ENCODE assay signal across 12 mouse cellular contexts in genomic region chr5:100007040-100007375, GRCm38 (mm10). TPM values are rescaled to one million over a fixed set of nuclear protein-coding genes. Genes with fewer than 3 reads are reported as not detected.
DNase-seq lines count a peak whose midpoint lies in the region; ATAC-seq and TF ChIP-seq lines count a peak whose summit lies in the region.
"Had no signal": no experiment of that assay in that cellular context is flagged by ENCODE, and none has a peak within 500 bp of the region (broad histone marks: within the 10 kb centered on the region; RNA-seq: fewer than 3 reads in every experiment).

No protein-coding gene starts in this region.

- H3K27ac ChIP-seq in liver, embryonic 14.5 days, result no peak overlapping the region
- no peak overlapping the region for H3K27ac ChIP-seq in liver, embryonic 11.5 days (ENCODE audit: low read depth, low read length)
- H3K27ac ChIP-seq in forebrain, embryonic 14.5 days (ENCODE audit: low read depth, low read length), result no peak overlapping the region
- H3K27ac ChIP-seq: embryonic facial prominence, embryonic 12.5 days had no signal

- ATAC-seq in liver, embryonic 14.5 days (ENCODE audit: insufficient read depth), result no peak
- no peak for ATAC-seq in liver, embryonic 11.5 days (replicated peaks; ENCODE audit: low FRiP score)
- ATAC-seq in forebrain, embryonic 14.5 days, result no peak

- DNase-seq in liver, embryonic 14.5 days (ENCODE audit: low read depth in 3 of 3, low spot score in 3 of 3), result no peak
- DNase-seq in liver, embryonic 11.5 days (ENCODE audit: low spot score), result no peak
- DNase-seq in c-Kit-negative CD71-positive TER-119-positive erythroid progenitor cells, embryonic 14.5 days (ENCODE audit: low read depth, low spot score), result peak; percentile 17
- DNase-seq in retina, postnatal 1 day, result peak; percentile 55
- no peak for DNase-seq in ovary, postnatal 14 days (ENCODE audit: low spot score)
- DNase-seq in forebrain, embryonic 14.5 days (ENCODE audit: low spot score), result no peak
- DNase-seq: adrenal gland, postnatal 25 days; heart, postnatal 36 days; layer of hippocampus, adult 9-11 months; lung, postnatal 14 days had no signal

- TF ChIP-seq CTCF in liver, embryonic 14.5 days (IDR thresholded peaks at IDR 0.05; ENCODE audit: low read depth), result peak; percentile 61
- peak; percentile 72 for TF ChIP-seq CTCF in E14TG2a.4 (conservative IDR thresholded peaks at IDR 0.05; ENCODE audit: low read length)

- H3K4me3 ChIP-seq in liver, embryonic 14.5 days (ENCODE audit: insufficient read depth in 1 of 2, low read depth in 2 of 2, low read length in 2 of 2), result no peak overlapping the region
- no peak overlapping the region for H3K4me3 ChIP-seq in liver, embryonic 11.5 days (ENCODE audit: low read depth, low read length)
- H3K4me3 ChIP-seq in E14TG2a.4 (replicated peaks; ENCODE audit: low read length), result no peak overlapping the region
- H3K4me3 ChIP-seq in forebrain, embryonic 14.5 days (ENCODE audit: low read depth, low read length), result no peak overlapping the region
- H3K4me3 ChIP-seq: embryonic facial prominence, embryonic 12.5 days had no signal

- peaks cover 17 to 24% of the 10 kb centered on the region in 2 experiments for H3K4me1 ChIP-seq in liver, embryonic 14.5 days (replicated peaks; ENCODE audit: control insufficient read depth in 2 of 2, insufficient read depth in 2 of 2, low read length in 1 of 2)
- peaks cover 10% of the 10 kb centered on the region for H3K4me1 ChIP-seq in liver, embryonic 11.5 days (replicated peaks; ENCODE audit: control insufficient read depth, insufficient read depth, low read length)
- H3K4me1 ChIP-seq in E14TG2a.4 (replicated peaks; ENCODE audit: low read depth, low read length), result peaks cover 4% of the 10 kb centered on the region
- no peaks in the 10 kb centered on the region for H3K4me1 ChIP-seq in forebrain, embryonic 14.5 days (ENCODE audit: control insufficient read depth, insufficient read depth, low read length)
- H3K4me1 ChIP-seq: embryonic facial prominence, embryonic 12.5 days had no signal

- no peaks in the 10 kb centered on the region for H3K27me3 ChIP-seq in liver, embryonic 14.5 days (ENCODE audit: control insufficient read depth, insufficient read depth, low read length)
- H3K27me3 ChIP-seq in liver, embryonic 11.5 days (replicated peaks; ENCODE audit: control insufficient read depth, insufficient read depth, low read length), result no peaks in the 10 kb centered on the region
- no peaks in the 10 kb centered on the region for H3K27me3 ChIP-seq in E14TG2a.4 (ENCODE audit: insufficient read depth, low read length)
- no peaks in the 10 kb centered on the region for H3K27me3 ChIP-seq in forebrain, embryonic 14.5 days (replicated peaks; ENCODE audit: control insufficient read depth, insufficient read depth, low read length)
- H3K27me3 ChIP-seq: embryonic facial prominence, embryonic 12.5 days had no signal

- H3K4me2 ChIP-seq in liver, embryonic 14.5 days (ENCODE audit: low read depth), result no peak overlapping the region
- no peak overlapping the region for H3K4me2 ChIP-seq in liver, embryonic 11.5 days
- no peak overlapping the region for H3K4me2 ChIP-seq in forebrain, embryonic 14.5 days (ENCODE audit: low read length)
- H3K4me2 ChIP-seq: embryonic facial prominence, embryonic 12.5 days had no signal

- no peak for TF ChIP-seq EP300 in liver, embryonic 14.5 days (IDR thresholded peaks at IDR 0.05; ENCODE audit: low read depth)

- no peak overlapping the region for H3K9ac ChIP-seq in liver, embryonic 14.5 days (replicated peaks)
- no peak overlapping the region for H3K9ac ChIP-seq in liver, embryonic 11.5 days (ENCODE audit: low read depth, low read length)
- H3K9ac ChIP-seq in forebrain, embryonic 14.5 days (ENCODE audit: low read length), result no peak overlapping the region
- H3K9ac ChIP-seq: embryonic facial prominence, embryonic 12.5 days had no signal

- H3K9me3 ChIP-seq in liver, embryonic 14.5 days (ENCODE audit: control insufficient read depth, low read length), result no peaks in the 10 kb centered on the region
- no peaks in the 10 kb centered on the region for H3K9me3 ChIP-seq in liver, embryonic 11.5 days (ENCODE audit: control insufficient read depth, low read length)
- no peaks in the 10 kb centered on the region for H3K9me3 ChIP-seq in E14TG2a.4 (ENCODE audit: low read length)
- no peaks in the 10 kb centered on the region for H3K9me3 ChIP-seq in forebrain, embryonic 14.5 days (replicated peaks; ENCODE audit: control insufficient read depth, low read length)
- H3K9me3 ChIP-seq: embryonic facial prominence, embryonic 12.5 days had no signal

- WGBS in liver, embryonic 14.5 days (ENCODE audit: insufficient replicate concordance), result 70% methylated on average over 4 of the region's 4 CpGs
- 78% methylated on average over 4 of the region's 4 CpGs for WGBS in liver, embryonic 11.5 days
- WGBS in forebrain, embryonic 14.5 days, result 81% methylated on average over 4 of the region's 4 CpGs

- H3K36me3 ChIP-seq in liver, embryonic 14.5 days (replicated peaks; ENCODE audit: control insufficient read depth, insufficient read depth, low read depth), result no peaks in the 10 kb centered on the region
- no peaks in the 10 kb centered on the region for H3K36me3 ChIP-seq in liver, embryonic 11.5 days (ENCODE audit: control insufficient read depth, insufficient read depth, low read length)
- H3K36me3 ChIP-seq in E14TG2a.4 (ENCODE audit: insufficient read depth, low read length), result no peaks in the 10 kb centered on the region
- H3K36me3 ChIP-seq in forebrain, embryonic 14.5 days (ENCODE audit: control insufficient read depth, insufficient read depth, low read length), result no peaks in the 10 kb centered on the region
- H3K36me3 ChIP-seq: embryonic facial prominence, embryonic 12.5 days had no signal

RNA-seq across cellular contexts. Expression of gene 4930524J08Rik, which starts 28.1 kb away (rescaled TPM):
- polyA plus RNA-seq in liver, embryonic 14.5 days (2012; rRNA removed), result 1.5 and 2.3 TPM in 2 replicates
- 0.25 and 0.47 TPM in 2 replicates for polyA plus RNA-seq in liver, embryonic 14.5 days (2014; fragmentation: Nextera tagmentation; extraction: Ambion mirVana)
- polyA plus RNA-seq in liver, embryonic 11.5 days (2014; fragmentation: Nextera tagmentation; extraction: Ambion mirVana), result 1.3 and 1.9 TPM in 2 replicates
- 3.5 and 5.0 TPM in 2 replicates for polyA plus RNA-seq in forebrain, embryonic 14.5 days (2014; fragmentation: Nextera tagmentation; extraction: Ambion mirVana)

RNA-seq across cellular contexts. Expression of gene Hnrnpd, which starts 28.3 kb away (rescaled TPM):
- polyA plus RNA-seq in liver, embryonic 14.5 days (2012; rRNA removed), result 68.1 and 157 TPM in 2 replicates
- polyA plus RNA-seq in liver, embryonic 14.5 days (2014; fragmentation: Nextera tagmentation; extraction: Ambion mirVana), result 62.4 and 64.4 TPM in 2 replicates
- polyA plus RNA-seq in liver, embryonic 11.5 days (2014; fragmentation: Nextera tagmentation; extraction: Ambion mirVana), result 150 and 152 TPM in 2 replicates
- polyA plus RNA-seq in forebrain, embryonic 14.5 days (2014; fragmentation: Nextera tagmentation; extraction: Ambion mirVana), result 153 TPM in 2 replicates

RNA-seq across cellular contexts. Expression of gene Hnrnpdl, which starts 32.5 kb away (rescaled TPM):
- polyA plus RNA-seq in liver, embryonic 14.5 days (2012; rRNA removed), result 77.5 and 115 TPM in 2 replicates
- polyA plus RNA-seq in liver, embryonic 14.5 days (2014; fragmentation: Nextera tagmentation; extraction: Ambion mirVana), result 49.2 and 57.2 TPM in 2 replicates
- polyA plus RNA-seq in liver, embryonic 11.5 days (2014; fragmentation: Nextera tagmentation; extraction: Ambion mirVana), result 143 and 157 TPM in 2 replicates
- polyA plus RNA-seq in forebrain, embryonic 14.5 days (2014; fragmentation: Nextera tagmentation; extraction: Ambion mirVana), result 244 and 250 TPM in 2 replicates

RNA-seq across cellular contexts. Expression of gene Enoph1, which starts 32.8 kb away (rescaled TPM):
- 9.5 and 14.3 TPM in 2 replicates for polyA plus RNA-seq in liver, embryonic 14.5 days (2012; rRNA removed)
- polyA plus RNA-seq in liver, embryonic 14.5 days (2014; fragmentation: Nextera tagmentation; extraction: Ambion mirVana), result 14.7 and 15.1 TPM in 2 replicates
- polyA plus RNA-seq in liver, embryonic 11.5 days (2014; fragmentation: Nextera tagmentation; extraction: Ambion mirVana), result 52.6 and 61.2 TPM in 2 replicates
- 53.2 and 60.2 TPM in 2 replicates for polyA plus RNA-seq in forebrain, embryonic 14.5 days (2014; fragmentation: Nextera tagmentation; extraction: Ambion mirVana)

Comparison
In these comparisons a context has a peak if more than half of its experiments do, and no peak if none do; other contexts are left out.
1. DNase-seq: peak in c-Kit-negative CD71-positive TER-119-positive erythroid progenitor cells, embryonic 14.5 days (single experiment) and retina, postnatal 1 day (single experiment); none in liver, embryonic 14.5 days (0 of 3), liver, embryonic 11.5 days (single experiment), ovary, postnatal 14 days (single experiment) and forebrain, embryonic 14.5 days (single experiment).